Mouse (Mus musculus) limb, embryonic 11.5 days (tissue): Measurements from ENCODE around the gene Olfr553. TPM values are rescaled to one million over a fixed set of nuclear protein-coding genes. Genes with fewer than 3 reads are reported as not detected.

ENCODE experiments used
- polyA plus RNA-seq: library from polyadenylated mRNA; unstranded; fragments of >200 nt; fragmentation: Nextera tagmentation; extraction: Ambion mirVana; gene quantifications from 2 replicates; pipeline ENCODE4 v1.2.1, GENCODE M21; 2014

The Olfr553 gene
- polyA plus RNA-seq, 1 experiment from 2014 or later, result not detected

Other genes with a start within 250 kb of the Olfr553 start
- gene Rrm1, start 176.5 kb downstream of the Olfr553 start, polyA plus RNA-seq, result 261 and 275 TPM in 2 replicates
- 0.23 and 0.56 TPM in 2 replicates for gene Olfr543, start 136.5 kb downstream of the Olfr553 start, polyA plus RNA-seq
- 0.05 and 0.09 TPM in 2 replicates for gene Olfr544, start 129.9 kb downstream of the Olfr553 start, polyA plus RNA-seq
- 0.39 TPM in 1 of 2 replicates, not detected in the other for gene Olfr545, start 118.6 kb downstream of the Olfr553 start, polyA plus RNA-seq
- not detected in 2 replicates for gene Olfr547, start 83.5 kb downstream of the Olfr553 start, polyA plus RNA-seq
- gene Olfr548-ps1, start 77.3 kb downstream of the Olfr553 start, polyA plus RNA-seq, result not detected in 2 replicates
- gene Olfr549, start 68.3 kb downstream of the Olfr553 start, polyA plus RNA-seq, result not detected in 2 replicates
- gene Trim21, start 52.7 kb downstream of the Olfr553 start, polyA plus RNA-seq, result 0.13 and 0.95 TPM in 2 replicates
- gene Olfr550, start 46.8 kb downstream of the Olfr553 start, polyA plus RNA-seq, result not detected in 2 replicates
- not detected in 2 replicates for gene Olfr551, start 26.3 kb downstream of the Olfr553 start, polyA plus RNA-seq
- gene Olfr552, start 20.4 kb downstream of the Olfr553 start, polyA plus RNA-seq, result not detected in 2 replicates
- not detected in 2 replicates for gene Olfr554, start 20.2 kb upstream of the Olfr553 start, polyA plus RNA-seq
- gene Olfr555, start 40.6 kb upstream of the Olfr553 start, polyA plus RNA-seq, result not detected in 2 replicates
- not detected in 2 replicates for gene Olfr556, start 46.7 kb upstream of the Olfr553 start, polyA plus RNA-seq
- 12.9 and 13.6 TPM in 2 replicates for gene Trim68, start 69.1 kb upstream of the Olfr553 start, polyA plus RNA-seq
- gene Olfr557, start 77.7 kb upstream of the Olfr553 start, polyA plus RNA-seq, result not detected in 2 replicates
- not detected in 2 replicates for gene Olfr558, start 84.0 kb upstream of the Olfr553 start, polyA plus RNA-seq
- not detected in 2 replicates for gene Olfr33, start 100.9 kb upstream of the Olfr553 start, polyA plus RNA-seq
- gene Olfr559, start 109.3 kb upstream of the Olfr553 start, polyA plus RNA-seq, result not detected in 2 replicates
- not detected in 2 replicates for gene Olfr560, start 141.1 kb upstream of the Olfr553 start, polyA plus RNA-seq
- gene Olfr78, start 141.3 kb upstream of the Olfr553 start, polyA plus RNA-seq, result not detected in 2 replicates
- not detected in 2 replicates for gene Olfr561, start 153.0 kb upstream of the Olfr553 start, polyA plus RNA-seq
- not detected in 2 replicates for gene Olfr564, start 185.3 kb upstream of the Olfr553 start, polyA plus RNA-seq
- not detected in 2 replicates for gene Olfr566, start 240.5 kb upstream of the Olfr553 start, polyA plus RNA-seq